Mouse (Mus musculus) midbrain, embryonic 15.5 days (tissue): ENCODE measurements around the gene Pan2. TPM values are rescaled to one million over a fixed set of nuclear protein-coding genes. Genes with fewer than 3 reads are reported as not detected.
"Not testable (repeated sequence)": the region's sequence is repeated elsewhere in the genome, so short reads cannot be mapped to it uniquely, and the experiment has no call there.

Experiments
- ATAC-seq: fragments of 200-750 bp; cut with Nextera tagmentation; replicated peaks from 2 replicates; pipeline ENCODE4 v1.8.0; 2017; ENCODE audit warnings: moderate TSS enrichment
- H3K27ac ChIP-seq: fragments of 300-500 bp; sonication (generic); 2 replicates; pipeline ENCODE4 v1.5.1; 2015; ENCODE audit warnings: mild to moderate bottlenecking, inconsistent platforms
- H3K27me3 ChIP-seq: fragments of 300-500 bp; sonication (generic); replicated peaks from 2 replicates; pipeline ENCODE4 v1.6.1; 2015; ENCODE audit warnings: inconsistent platforms
- H3K36me3 ChIP-seq: fragments of 300-500 bp; sonication (generic); replicated peaks from 2 replicates; pipeline ENCODE4 v1.6.1; 2015; ENCODE audit warnings: inconsistent platforms
- H3K4me1 ChIP-seq: fragments of 300-500 bp; sonication (generic); 2 replicates; pipeline ENCODE4 v1.6.1; 2015; ENCODE audit warnings: inconsistent platforms
- H3K4me2 ChIP-seq: fragments of 300-500 bp; sonication (generic); 2 replicates; pipeline ENCODE4 v1.6.1; 2015; ENCODE audit warnings: inconsistent platforms, mild to moderate bottlenecking, moderate library complexity
- H3K4me3 ChIP-seq: fragments of 300-500 bp; sonication (generic); 2 replicates; pipeline ENCODE4 v1.5.1; 2015; ENCODE audit warnings: mild to moderate bottlenecking, inconsistent platforms
- H3K9ac ChIP-seq: fragments of 300-500 bp; sonication (generic); 2 replicates; pipeline ENCODE4 v1.6.1; 2015; ENCODE audit warnings: mild to moderate bottlenecking, inconsistent platforms
- H3K9me3 ChIP-seq: fragments of 300-500 bp; sonication (generic); 2 replicates; pipeline ENCODE4 v1.6.1; 2016; ENCODE audit warnings: inconsistent platforms
- WGBS: fragments of 180-500 bp; shearing (Covaris S2); methylation state at CpG from one replicate; pipeline ENCODE4 v1.1.7; 2015; ENCODE audit warnings: mixed read lengths; 5-methylcytosine and 5-hydroxymethylcytosine counted together
- polyA plus RNA-seq: library from polyadenylated mRNA; unstranded; fragments of >200 nt; fragmentation: Nextera tagmentation; extraction: Ambion mirVana; gene quantifications from 2 replicates; pipeline ENCODE4 v1.2.1, GENCODE M21; 2015

Pan2 gene
- polyA plus RNA-seq, 1 experiment from 2014 or later, result 24.0 TPM

DNA sequence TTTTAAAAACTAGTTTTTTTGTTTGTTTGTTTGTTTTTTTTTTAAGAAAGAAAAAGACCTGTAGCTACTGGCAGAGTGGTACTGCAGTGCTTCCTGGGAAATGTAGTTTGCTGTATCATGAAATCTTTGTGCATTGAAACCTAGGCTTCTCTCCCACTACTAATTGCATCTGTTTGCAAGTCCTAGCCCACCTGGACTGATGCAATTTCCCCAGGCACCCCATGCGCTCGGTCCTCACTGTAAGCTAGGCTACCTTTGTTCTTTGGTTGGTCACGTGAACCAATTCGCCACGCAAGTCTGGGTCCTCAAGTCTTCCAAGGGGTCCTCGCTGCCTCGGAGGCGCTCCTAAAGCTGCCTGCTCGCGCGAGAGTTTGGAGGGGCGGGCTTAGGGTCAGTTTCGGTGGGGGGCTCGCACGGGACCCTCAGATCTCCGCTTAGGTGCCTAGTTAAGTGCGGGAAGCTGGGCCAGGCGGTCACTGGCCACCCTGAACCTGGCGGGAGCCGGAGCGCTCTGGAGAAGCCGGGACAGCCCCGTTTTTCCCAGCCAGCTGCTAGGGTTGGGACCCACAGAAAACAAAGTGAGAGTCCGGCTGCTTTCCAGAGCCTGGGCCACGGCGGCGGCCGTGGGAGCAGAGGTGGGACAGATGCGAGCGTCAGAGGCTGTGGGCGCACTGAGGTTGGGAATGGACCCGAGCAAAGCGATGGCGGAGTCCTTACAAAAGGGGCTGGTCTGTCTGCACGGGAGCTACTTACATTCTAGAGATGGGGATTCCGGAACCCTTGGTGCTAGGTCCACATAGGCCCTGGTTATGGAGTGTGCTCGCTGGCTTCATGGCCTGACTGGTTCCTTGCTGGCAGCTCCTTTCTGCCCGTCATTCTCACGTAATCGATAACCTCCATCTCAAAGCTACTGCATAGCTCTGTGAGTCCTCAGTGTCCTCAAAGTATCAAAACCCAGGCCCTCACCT lies 19.3 kb downstream of the Pan2 start, which contains the start of gene Cnpy2:
Gene Cnpy2 (plus strand): TSS at position 319 of the 968 bp plus-strand sequence.
- Histone ChIP-seq H3K4me2 (peak within 1 kb of the TSS; percentile 64), H3K36me3 (peaks cover 22% of the 10 kb centered on the region)
- under 1% methylated on average over 40 of the region's 40 CpGs for WGBS

DNA sequence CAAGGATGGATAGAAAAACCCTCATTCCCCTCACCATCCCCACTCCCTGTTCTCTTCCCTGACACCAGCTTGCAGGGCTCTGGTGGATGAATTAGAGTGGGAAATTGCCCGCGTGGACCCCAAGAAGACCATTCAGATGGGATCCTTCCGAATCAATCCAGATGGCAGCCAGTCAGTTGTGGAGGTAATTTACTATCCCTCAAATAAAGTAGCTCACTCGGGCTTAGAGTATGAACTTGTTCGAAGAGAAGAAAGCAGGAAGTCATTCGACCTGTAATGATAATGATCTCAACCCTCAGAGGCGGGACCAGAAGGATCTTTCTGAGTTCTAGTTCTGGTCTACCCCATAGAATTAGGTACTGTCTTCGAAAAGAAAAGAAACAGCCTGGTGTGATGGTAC lies 20.4 kb downstream of the Pan2 start:
- peaks cover 19% of the 10 kb centered on the region for H3K4me1 ChIP-seq
- H3K9me3 ChIP-seq, result no peaks in the 10 kb centered on the region
- no peaks in the 10 kb centered on the region for H3K27me3 ChIP-seq
- H3K4me2 ChIP-seq, result peak overlapping the region; percentile 64
- H3K9ac ChIP-seq, result peak overlapping the region; percentile 95
- H3K36me3 ChIP-seq, result peaks cover 22% of the 10 kb centered on the region
- ATAC-seq, result no peak
- WGBS, result 84% methylated on average over 8 of the region's 8 CpGs
- H3K27ac ChIP-seq, result no peak overlapping the region
- H3K4me3 ChIP-seq, result peak overlapping the region; percentile 79

More for the DNA sequence above, 19.3 kb downstream of the Pan2 start, which contains the start of gene Cnpy2:
- H3K9me3 ChIP-seq, result no peaks in the 10 kb centered on the region
- no peaks in the 10 kb centered on the region for H3K27me3 ChIP-seq
- peak; percentile 97 for ATAC-seq
- H3K9ac ChIP-seq, result peak within 1 kb of the TSS; percentile 95
- H3K4me3 ChIP-seq, result peak within 1 kb of the TSS; percentile 79
- peaks cover 19% of the 10 kb centered on the region for H3K4me1 ChIP-seq
- peak within 1 kb of the TSS; percentile 97 for H3K27ac ChIP-seq

DNA sequence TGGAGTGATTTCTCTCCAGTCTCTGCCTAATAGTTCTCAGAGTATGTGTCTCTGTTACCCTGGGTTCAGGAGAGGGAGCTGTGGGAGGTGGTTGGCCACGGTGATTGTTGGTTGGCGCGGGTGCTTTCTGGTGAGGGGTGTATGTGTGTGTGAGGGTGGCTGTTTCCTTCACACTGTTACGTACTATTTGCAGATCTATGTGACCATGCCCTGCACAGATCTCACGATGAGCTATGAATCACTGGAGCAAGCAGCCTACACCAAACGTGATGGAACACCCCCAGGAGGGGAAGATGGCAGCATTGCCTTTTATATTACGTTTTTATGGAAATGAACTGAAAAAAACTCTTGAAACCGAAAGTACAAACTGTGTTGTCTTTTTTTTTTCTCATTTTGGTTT lies 23.7 kb downstream of the Pan2 start:
- ATAC-seq, result no peak
- no peaks in the 10 kb centered on the region for H3K27me3 ChIP-seq
- peaks cover 15% of the 10 kb centered on the region for H3K4me1 ChIP-seq
- no peak overlapping the region for H3K9ac ChIP-seq
- H3K36me3 ChIP-seq, result peaks cover 16% of the 10 kb centered on the region
- whole genome bisulfite sequencing, result 95% methylated on average over 8 of the region's 8 CpGs
- H3K4me2 ChIP-seq, result no peak overlapping the region
- no peak overlapping the region for H3K4me3 ChIP-seq
- H3K27ac ChIP-seq, result no peak overlapping the region
- H3K9me3 ChIP-seq, result no peaks in the 10 kb centered on the region

DNA sequence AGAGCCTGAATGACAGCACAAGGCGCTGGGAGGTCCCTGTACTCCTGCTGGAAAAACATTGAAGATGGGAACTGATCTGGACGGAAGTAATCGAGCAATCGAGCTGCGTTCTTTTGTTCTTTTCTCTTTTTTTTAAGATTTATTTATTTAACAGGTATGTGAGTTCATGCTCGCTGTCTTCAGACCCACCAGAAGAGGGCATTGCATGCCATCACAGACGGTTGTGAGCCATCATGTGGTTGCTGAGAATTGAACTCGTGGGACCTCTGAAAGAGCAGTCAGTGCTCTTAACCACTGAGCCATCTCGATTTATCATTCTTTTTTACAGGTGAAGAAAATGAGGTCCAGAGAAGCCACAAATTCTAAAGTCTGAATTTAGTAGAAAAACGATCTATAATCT lies 24.5 kb downstream of the Pan2 start:
- Histone ChIP-seq H3K9me3 (no peaks in the 10 kb centered on the region), H3K27ac (no peak overlapping the region), H3K4me2 (no peak overlapping the region), H3K27me3 (no peaks in the 10 kb centered on the region), H3K4me3 (no peak overlapping the region), H3K9ac (no peak overlapping the region), H3K4me1 (peaks cover 15% of the 10 kb centered on the region), H3K36me3 (peaks cover 16% of the 10 kb centered on the region)
- WGBS, result 86% methylated on average over 10 of the region's 10 CpGs
- no peak for ATAC-seq

DNA sequence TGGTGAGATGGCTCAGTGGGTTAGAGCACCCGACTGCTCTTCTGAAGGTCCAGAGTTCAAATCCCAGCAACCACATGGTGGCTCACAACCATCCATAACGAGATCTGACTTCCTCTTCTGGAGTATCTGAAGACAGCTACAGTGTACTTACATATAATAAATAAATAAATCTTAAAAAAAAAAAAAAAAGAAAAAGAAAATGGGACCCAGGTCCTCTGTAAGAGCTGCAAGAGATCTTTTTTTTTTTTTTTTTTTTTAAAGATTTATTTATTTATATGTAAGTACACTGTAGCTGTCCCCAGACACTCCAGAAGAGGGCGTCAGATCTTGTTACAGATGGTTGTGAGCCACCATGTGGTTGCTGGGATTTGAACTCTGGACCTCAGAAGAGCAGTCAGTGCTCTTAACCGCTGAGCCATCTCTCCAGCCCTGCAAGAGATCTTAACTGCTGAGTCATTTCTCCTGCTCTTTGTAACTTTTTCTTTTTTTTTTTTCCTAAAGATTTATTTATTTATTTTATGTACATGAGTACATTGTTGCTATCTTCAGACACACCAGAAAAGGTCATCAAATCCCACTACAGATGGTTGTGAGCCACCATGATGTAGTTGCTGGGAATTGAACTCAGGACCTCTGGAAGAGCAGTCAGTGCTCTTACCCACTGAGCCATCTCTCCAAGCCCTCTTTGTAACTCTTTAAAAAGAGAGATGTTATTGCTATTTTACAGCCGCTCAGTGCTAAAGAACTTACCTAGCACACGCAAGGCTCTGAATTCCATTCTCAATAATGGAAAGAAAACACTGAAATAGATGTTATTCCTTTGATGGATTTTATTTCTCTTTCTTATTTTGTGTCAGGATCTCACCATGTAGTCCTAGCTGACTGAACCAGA lies 29.5 kb downstream of the Pan2 start:
- ATAC-seq, H3K4me2 ChIP-seq, H3K4me3 ChIP-seq, H3K9ac ChIP-seq, H3K27ac ChIP-seq, H3K27me3 ChIP-seq, H3K36me3 ChIP-seq, H3K4me1 ChIP-seq, H3K9me3 ChIP-seq: not testable (repeated sequence)
- WGBS, result 82% methylated on average over 6 of the region's 6 CpGs

DNA sequence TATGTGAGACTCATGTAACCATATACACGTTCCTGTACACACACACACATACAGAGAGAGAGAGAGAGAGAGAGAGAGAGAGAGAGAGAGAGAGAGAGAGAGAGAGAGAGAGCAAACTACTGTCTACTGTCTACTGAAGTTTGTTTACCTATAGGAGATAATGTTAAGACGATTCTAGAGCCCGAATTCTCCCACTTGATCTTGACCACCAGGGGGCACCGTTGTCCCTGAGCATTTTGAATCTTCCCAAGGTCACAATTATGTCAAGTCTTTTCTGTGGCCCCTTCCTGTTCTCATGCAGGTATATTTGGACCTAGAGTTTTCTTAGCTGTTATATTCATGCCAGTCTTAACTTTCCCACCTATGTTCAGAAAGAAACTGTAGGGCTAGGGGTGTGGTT lies 32.4 kb downstream of the Pan2 start:
- no peak overlapping the region for H3K4me3 ChIP-seq
- no peak overlapping the region for H3K9ac ChIP-seq
- under 1% methylated on average over 4 of the region's 4 CpGs for WGBS
- peaks cover 30% of the 10 kb centered on the region for H3K4me1 ChIP-seq
- H3K27ac ChIP-seq, result no peak overlapping the region
- H3K4me2 ChIP-seq, result no peak overlapping the region
- no peaks in the 10 kb centered on the region for H3K27me3 ChIP-seq
- H3K36me3 ChIP-seq, result no peaks in the 10 kb centered on the region
- ATAC-seq, result no peak
- H3K9me3 ChIP-seq, result no peaks in the 10 kb centered on the region

DNA sequence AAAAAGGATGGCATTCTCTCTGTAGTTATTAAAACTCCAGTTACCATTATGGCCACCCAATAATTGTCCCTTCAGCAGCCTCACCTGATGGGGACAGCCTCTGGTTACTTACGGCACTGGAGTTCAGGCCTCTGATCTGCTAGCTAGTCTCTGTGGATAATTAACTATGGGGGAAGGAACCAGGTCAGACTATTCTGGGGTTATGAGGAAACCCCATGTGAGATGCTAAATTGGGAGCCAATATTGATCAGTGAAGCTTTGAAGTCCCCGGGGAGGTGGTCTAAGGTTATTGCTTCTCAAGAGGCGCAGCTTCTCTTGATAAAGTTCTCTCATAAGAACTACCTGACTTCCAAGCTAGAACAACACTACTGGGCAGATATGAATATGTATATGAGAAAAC lies 33.1 kb downstream of the Pan2 start:
- Histone ChIP-seq H3K9me3 (no peaks in the 10 kb centered on the region), H3K4me1 (peaks cover 30% of the 10 kb centered on the region), H3K27me3 (no peaks in the 10 kb centered on the region), H3K9ac (no peak overlapping the region), H3K36me3 (no peaks in the 10 kb centered on the region), H3K27ac (no peak overlapping the region), H3K4me3 (no peak overlapping the region), H3K4me2 (no peak overlapping the region)
- WGBS, result 94% methylated on average over 3 of the region's 3 CpGs
- no peak for ATAC-seq

DNA sequence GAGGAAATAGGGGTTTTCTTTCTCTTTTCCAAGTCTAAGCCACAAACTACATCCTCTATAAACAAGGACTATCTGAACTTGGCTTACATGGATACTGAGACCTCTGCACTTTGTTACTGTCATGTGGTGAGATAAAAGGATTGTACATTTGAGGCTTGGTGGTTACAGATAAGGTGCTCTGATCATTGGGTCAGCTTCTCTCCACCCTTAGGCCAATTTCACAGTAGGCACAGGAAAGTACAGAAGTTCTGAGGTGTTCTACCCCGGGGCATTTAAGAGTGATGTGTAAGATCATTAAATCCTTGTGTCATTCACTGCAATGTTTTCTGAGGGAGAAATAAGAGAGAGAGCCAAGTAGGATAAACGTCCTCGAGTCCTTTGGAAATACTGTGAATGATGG lies 33.5 kb downstream of the Pan2 start:
- H3K36me3 ChIP-seq, result no peaks in the 10 kb centered on the region
- no peaks in the 10 kb centered on the region for H3K27me3 ChIP-seq
- peak overlapping the region; percentile 76 for H3K4me2 ChIP-seq
- peaks cover 30% of the 10 kb centered on the region for H3K4me1 ChIP-seq
- H3K9me3 ChIP-seq, result no peaks in the 10 kb centered on the region
- peak overlapping the region; percentile 73; the same call in 1 of the 2 replicates for H3K27ac ChIP-seq
- no peak for ATAC-seq
- 85% methylated on average over 3 of the region's 3 CpGs for WGBS
- H3K9ac ChIP-seq, result no peak overlapping the region
- H3K4me3 ChIP-seq, result no peak overlapping the region

DNA sequence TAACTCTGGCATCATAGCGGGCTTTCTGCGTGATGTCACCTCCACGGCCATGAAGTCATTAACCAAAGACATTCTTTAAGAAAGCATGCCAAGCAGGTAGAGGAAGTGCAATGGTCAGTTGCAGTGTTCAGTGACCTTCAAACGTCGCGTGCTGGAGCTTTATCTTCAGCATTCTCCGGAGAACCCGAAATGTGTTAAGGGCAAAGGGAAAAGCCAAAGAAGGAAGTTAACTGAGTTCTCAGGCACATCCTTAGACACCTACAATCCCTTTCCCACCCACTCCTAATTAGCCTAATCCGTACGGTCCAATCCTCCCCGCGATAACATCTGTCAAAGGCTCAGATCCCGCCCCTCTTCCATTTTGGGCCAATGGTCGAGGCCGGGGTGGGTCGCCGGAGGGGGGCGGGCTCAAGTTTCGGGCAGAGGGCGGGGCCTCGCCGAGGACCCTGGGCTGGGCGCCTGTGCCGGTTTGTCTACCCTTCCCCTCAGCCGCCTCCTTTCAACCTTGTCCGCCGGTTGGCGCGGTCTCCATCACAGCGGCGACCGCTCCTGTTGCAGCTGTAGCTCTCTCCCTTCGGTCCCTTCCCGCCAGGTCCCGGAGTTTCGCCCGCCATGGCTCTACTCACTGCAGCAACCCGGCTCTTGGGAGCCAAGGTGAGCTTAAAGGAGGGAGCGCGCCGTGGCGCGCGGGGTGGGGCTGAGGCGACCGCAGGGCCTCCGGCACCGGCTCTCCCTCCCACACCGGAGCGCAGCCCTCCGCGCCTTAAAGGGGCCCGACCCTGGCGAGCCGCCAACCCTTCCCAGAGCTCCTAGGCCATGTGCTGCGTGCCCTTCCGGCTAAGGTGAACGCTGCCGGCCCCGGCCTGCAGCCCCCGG lies 34.4 kb downstream of the Pan2 start, which contains the start of gene Cs:
Gene Cs (plus strand): TSS at position 429 of the 876 bp plus-strand sequence.
- H3K27me3 ChIP-seq, result no peaks in the 10 kb centered on the region
- H3K36me3 ChIP-seq, result no peaks in the 10 kb centered on the region
- peak within 1 kb of the TSS; percentile 95 for H3K4me3 ChIP-seq
- H3K4me2 ChIP-seq, result peak within 1 kb of the TSS; percentile 90
- peak within 1 kb of the TSS; percentile 99 for H3K9ac ChIP-seq
- peaks cover 30% of the 10 kb centered on the region for H3K4me1 ChIP-seq
- ATAC-seq, result peak; percentile 98
- WGBS, result under 1% methylated on average over 61 of the region's 61 CpGs
- H3K27ac ChIP-seq, result peak within 1 kb of the TSS; percentile 91
- no peaks in the 10 kb centered on the region for H3K9me3 ChIP-seq

DNA sequence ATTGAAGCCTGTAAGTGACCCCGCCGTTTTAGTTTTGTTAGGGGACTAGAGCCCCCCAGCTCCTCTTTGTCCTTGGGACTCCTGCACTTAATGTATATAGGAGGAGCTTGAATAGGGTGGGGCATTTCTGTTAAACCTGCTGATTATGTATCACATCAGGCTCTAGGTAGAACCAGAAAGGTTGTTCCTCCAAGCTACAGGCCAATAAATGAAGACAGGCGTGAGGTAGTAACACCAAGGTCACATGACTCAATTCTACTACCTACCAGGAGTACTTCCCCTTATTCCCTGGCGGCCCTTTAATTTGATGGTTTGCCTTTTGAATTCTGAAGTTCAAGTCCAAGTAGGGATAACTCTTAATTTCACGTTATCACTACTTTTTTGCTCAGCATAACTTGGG lies 35.3 kb downstream of the Pan2 start:
- ATAC-seq, result no peak
- Histone ChIP-seq H3K4me3 (peak overlapping the region; percentile 95), H3K9me3 (no peaks in the 10 kb centered on the region), H3K27me3 (no peaks in the 10 kb centered on the region), H3K4me2 (peak overlapping the region; percentile 90), H3K36me3 (no peaks in the 10 kb centered on the region), H3K9ac (peak overlapping the region; percentile 99), H3K4me1 (peaks cover 30% of the 10 kb centered on the region), H3K27ac (no peak overlapping the region; the same call in 1 of the 2 replicates)
- 23% methylated on average over 5 of the region's 5 CpGs for WGBS

DNA sequence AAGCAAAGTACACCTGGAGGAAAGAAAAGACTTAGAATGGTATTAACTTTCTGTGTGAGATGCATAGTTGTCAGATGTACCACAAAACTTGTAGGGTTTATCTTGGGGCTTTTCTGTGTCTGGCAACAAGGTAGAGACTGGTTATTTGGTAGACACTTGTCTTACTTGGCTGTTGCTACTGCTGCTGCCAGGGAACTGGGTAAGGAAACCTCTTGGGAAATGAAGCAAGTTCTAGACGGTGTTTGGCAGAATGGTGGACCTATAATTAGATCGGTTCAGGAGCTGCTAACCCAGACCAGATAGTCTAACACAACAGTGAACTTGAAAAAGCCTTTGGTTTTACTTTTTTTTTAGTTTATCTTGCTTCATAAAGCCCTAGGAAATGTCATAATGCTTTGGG lies 35.8 kb downstream of the Pan2 start:
- 70% methylated on average over 2 of the region's 2 CpGs for WGBS
- H3K4me3 ChIP-seq, result peak overlapping the region; percentile 95; the same call in 1 of the 2 replicates
- H3K9me3 ChIP-seq, result no peaks in the 10 kb centered on the region
- peak overlapping the region; percentile 99; the same call in 1 of the 2 replicates for H3K9ac ChIP-seq
- ATAC-seq, result no peak
- no peak overlapping the region for H3K27ac ChIP-seq
- H3K27me3 ChIP-seq, result no peaks in the 10 kb centered on the region
- H3K4me1 ChIP-seq, result peaks cover 30% of the 10 kb centered on the region
- no peaks in the 10 kb centered on the region for H3K36me3 ChIP-seq
- peak overlapping the region; percentile 90 for H3K4me2 ChIP-seq
